Mouse (Mus musculus): Measurements from ENCODE around the gene Pcca. TPM values are rescaled to one million over a fixed set of nuclear protein-coding genes. Genes with fewer than 3 reads are reported as not detected.

Gene Pcca
- polyA plus RNA-seq, 1 experiment: 25.1 TPM

- Histone ChIP-seq H3K27ac (ENCODE audit: insufficient read depth, low read length) (no peak overlapping the region), H3K27me3 (ENCODE audit: control insufficient read depth, insufficient read depth, low read length, poor library complexity, severe bottlenecking) (no peaks in the 10 kb centered on the region), H3K4me3 (ENCODE audit: low read depth, low read length) (no peak overlapping the region), H3K4me1 (ENCODE audit: control insufficient read depth, insufficient read depth, low read length) (no peaks in the 10 kb centered on the region), H3K9me3 (replicated peaks; ENCODE audit: control insufficient read depth, insufficient read depth, low read length, poor library complexity, severe bottlenecking) (no peaks in the 10 kb centered on the region), H3K36me3 (ENCODE audit: control insufficient read depth, insufficient read depth, low read length, poor library complexity, severe bottlenecking) (no peaks in the 10 kb centered on the region), H3K9ac (ENCODE audit: low read depth, poor library complexity, severe bottlenecking) (no peak overlapping the region)
- TF ChIP-seq CTCF (IDR thresholded peaks at IDR 0.05; ENCODE audit: low read depth, low read length) (no peak), POLR2A (IDR thresholded peaks at IDR 0.05; ENCODE audit: insufficient read depth, low read length) (no peak), EP300 (IDR thresholded peaks at IDR 0.05; ENCODE audit: insufficient read depth, low read depth, low read length) (no peak)
Observed at GRCm38 (mm10) chr14:122883410-122883806, 349.3 kb downstream of the Pcca start.

GRCm38 (mm10) chr14:122883821-122884584 lies 349.9 kb downstream of the Pcca start:
- Histone ChIP-seq H3K9me3 (replicated peaks; ENCODE audit: control insufficient read depth, insufficient read depth, low read length, poor library complexity, severe bottlenecking) (no peaks in the 10 kb centered on the region), H3K4me1 (ENCODE audit: control insufficient read depth, insufficient read depth, low read length) (no peaks in the 10 kb centered on the region), H3K27ac (ENCODE audit: insufficient read depth, low read length) (no peak overlapping the region), H3K27me3 (ENCODE audit: control insufficient read depth, insufficient read depth, low read length, poor library complexity, severe bottlenecking) (no peaks in the 10 kb centered on the region), H3K9ac (ENCODE audit: low read depth, poor library complexity, severe bottlenecking) (no peak overlapping the region), H3K4me3 (ENCODE audit: low read depth, low read length) (no peak overlapping the region), H3K36me3 (ENCODE audit: control insufficient read depth, insufficient read depth, low read length, poor library complexity, severe bottlenecking) (no peaks in the 10 kb centered on the region)
- TF ChIP-seq POLR2A (IDR thresholded peaks at IDR 0.05; ENCODE audit: insufficient read depth, low read length) (no peak), EP300 (IDR thresholded peaks at IDR 0.05; ENCODE audit: insufficient read depth, low read depth, low read length) (no peak), CTCF (IDR thresholded peaks at IDR 0.05; ENCODE audit: low read depth, low read length) (no peak)

GRCm38 (mm10) chr14:122885893-122886292 lies 351.8 kb downstream of the Pcca start:
- Histone ChIP-seq H3K27me3 (ENCODE audit: control insufficient read depth, insufficient read depth, low read length, poor library complexity, severe bottlenecking) (no peaks in the 10 kb centered on the region), H3K9me3 (replicated peaks; ENCODE audit: control insufficient read depth, insufficient read depth, low read length, poor library complexity, severe bottlenecking) (no peaks in the 10 kb centered on the region), H3K9ac (ENCODE audit: low read depth, poor library complexity, severe bottlenecking) (no peak overlapping the region), H3K27ac (ENCODE audit: insufficient read depth, low read length) (no peak overlapping the region), H3K4me1 (ENCODE audit: control insufficient read depth, insufficient read depth, low read length) (no peaks in the 10 kb centered on the region), H3K36me3 (ENCODE audit: control insufficient read depth, insufficient read depth, low read length, poor library complexity, severe bottlenecking) (no peaks in the 10 kb centered on the region), H3K4me3 (ENCODE audit: low read depth, low read length) (no peak overlapping the region)
- no peak for TF ChIP-seq POLR2A (IDR thresholded peaks at IDR 0.05; ENCODE audit: insufficient read depth, low read length)
- no peak for TF ChIP-seq CTCF (IDR thresholded peaks at IDR 0.05; ENCODE audit: low read depth, low read length)
- no peak for TF ChIP-seq EP300 (IDR thresholded peaks at IDR 0.05; ENCODE audit: insufficient read depth, low read depth, low read length)

DNA sequence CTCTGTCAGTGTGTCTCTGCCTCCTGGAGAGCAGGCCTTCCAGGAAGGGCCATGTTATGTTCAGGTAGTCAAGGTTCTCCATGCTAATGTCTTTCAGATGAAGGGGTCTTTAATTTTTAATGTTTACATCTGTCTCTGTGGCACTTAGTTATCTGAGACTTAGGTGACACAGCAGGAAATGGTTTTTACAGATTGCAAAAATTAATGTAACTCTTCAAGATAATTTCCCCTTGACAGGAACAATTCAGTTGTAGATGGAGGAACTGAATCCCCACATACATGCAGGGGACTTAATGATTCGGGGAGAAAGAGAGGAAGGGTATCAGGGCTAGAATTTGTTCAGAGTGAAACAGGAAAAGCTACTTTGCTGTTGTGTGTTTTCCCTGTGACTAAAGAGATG lies 353.2 kb downstream of the Pcca start:
- no peak overlapping the region for H3K4me3 ChIP-seq (ENCODE audit: low read depth, low read length)
- no peaks in the 10 kb centered on the region for H3K9me3 ChIP-seq (replicated peaks; ENCODE audit: control insufficient read depth, insufficient read depth, low read length, poor library complexity, severe bottlenecking)
- no peak overlapping the region for H3K9ac ChIP-seq (ENCODE audit: low read depth, poor library complexity, severe bottlenecking)
- no peak for TF ChIP-seq POLR2A (IDR thresholded peaks at IDR 0.05; ENCODE audit: insufficient read depth, low read length)
- TF ChIP-seq CTCF (IDR thresholded peaks at IDR 0.05; ENCODE audit: low read depth, low read length): no peak
- no peak for TF ChIP-seq EP300 (IDR thresholded peaks at IDR 0.05; ENCODE audit: insufficient read depth, low read depth, low read length)
- H3K27ac ChIP-seq (ENCODE audit: insufficient read depth, low read length): no peak overlapping the region
- no peaks in the 10 kb centered on the region for H3K27me3 ChIP-seq (ENCODE audit: control insufficient read depth, insufficient read depth, low read length, poor library complexity, severe bottlenecking)
- H3K36me3 ChIP-seq (ENCODE audit: control insufficient read depth, insufficient read depth, low read length, poor library complexity, severe bottlenecking): no peaks in the 10 kb centered on the region
- no peaks in the 10 kb centered on the region for H3K4me1 ChIP-seq (ENCODE audit: control insufficient read depth, insufficient read depth, low read length)

GRCm38 (mm10) chr14:122887702-122888479 lies 353.8 kb downstream of the Pcca start:
- H3K4me3 ChIP-seq (ENCODE audit: low read depth, low read length): no peak overlapping the region
- H3K27me3 ChIP-seq (ENCODE audit: control insufficient read depth, insufficient read depth, low read length, poor library complexity, severe bottlenecking): no peaks in the 10 kb centered on the region
- no peak for TF ChIP-seq CTCF (IDR thresholded peaks at IDR 0.05; ENCODE audit: low read depth, low read length)
- no peak for TF ChIP-seq POLR2A (IDR thresholded peaks at IDR 0.05; ENCODE audit: insufficient read depth, low read length)
- no peaks in the 10 kb centered on the region for H3K36me3 ChIP-seq (ENCODE audit: control insufficient read depth, insufficient read depth, low read length, poor library complexity, severe bottlenecking)
- H3K9me3 ChIP-seq (replicated peaks; ENCODE audit: control insufficient read depth, insufficient read depth, low read length, poor library complexity, severe bottlenecking): no peaks in the 10 kb centered on the region
- H3K9ac ChIP-seq (ENCODE audit: low read depth, poor library complexity, severe bottlenecking): no peak overlapping the region
- no peak overlapping the region for H3K27ac ChIP-seq (ENCODE audit: insufficient read depth, low read length)
- no peaks in the 10 kb centered on the region for H3K4me1 ChIP-seq (ENCODE audit: control insufficient read depth, insufficient read depth, low read length)

- TF ChIP-seq POLR2A (IDR thresholded peaks at IDR 0.05; ENCODE audit: insufficient read depth, low read length): no peak
- Histone ChIP-seq H3K36me3 (ENCODE audit: control insufficient read depth, insufficient read depth, low read length, poor library complexity, severe bottlenecking) (no peaks in the 10 kb centered on the region), H3K9me3 (replicated peaks; ENCODE audit: control insufficient read depth, insufficient read depth, low read length, poor library complexity, severe bottlenecking) (no peaks in the 10 kb centered on the region), H3K4me1 (ENCODE audit: control insufficient read depth, insufficient read depth, low read length) (no peaks in the 10 kb centered on the region), H3K27me3 (ENCODE audit: control insufficient read depth, insufficient read depth, low read length, poor library complexity, severe bottlenecking) (no peaks in the 10 kb centered on the region), H3K4me3 (ENCODE audit: low read depth, low read length) (no peak overlapping the region), H3K9ac (ENCODE audit: low read depth, poor library complexity, severe bottlenecking) (no peak overlapping the region), H3K27ac (ENCODE audit: insufficient read depth, low read length) (no peak overlapping the region)
Observed at GRCm38 (mm10) chr14:122888480-122888872, 354.4 kb downstream of the Pcca start.

Data from ES-Bruce4 (cell line).